Mouse (Mus musculus): ENCODE results near the gene Snx15. TPM values are rescaled to one million over a fixed set of nuclear protein-coding genes. Genes with fewer than 3 reads are reported as not detected.

Snx15 gene
- total RNA-seq, 2 experiments from 2014 or later, result 36.7 to 40.7 TPM

DNA sequence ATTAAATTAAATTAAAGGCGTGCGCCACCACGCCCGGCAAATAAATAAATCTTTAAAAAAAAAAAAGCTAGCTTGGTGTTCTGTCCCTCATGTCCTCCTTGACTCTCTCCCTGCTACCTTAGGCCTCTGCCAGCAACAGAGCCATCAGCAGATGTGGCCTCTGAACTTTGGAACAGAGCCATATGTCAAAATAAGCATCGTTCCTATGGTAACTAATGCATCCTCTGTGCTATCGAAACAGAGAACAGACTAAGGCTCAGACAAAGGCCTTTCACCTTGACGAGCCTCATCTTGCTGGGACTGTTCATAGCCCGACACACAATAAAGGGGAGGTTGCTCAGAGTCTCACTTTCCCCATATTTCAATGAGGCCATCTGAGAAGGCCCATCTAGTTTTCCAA is 4.8 kb downstream of the Snx15 start:
- no peak for DNase-seq (ENCODE audit: extremely low spot score in 1 of 2, low spot score in 1 of 2)

DNA sequence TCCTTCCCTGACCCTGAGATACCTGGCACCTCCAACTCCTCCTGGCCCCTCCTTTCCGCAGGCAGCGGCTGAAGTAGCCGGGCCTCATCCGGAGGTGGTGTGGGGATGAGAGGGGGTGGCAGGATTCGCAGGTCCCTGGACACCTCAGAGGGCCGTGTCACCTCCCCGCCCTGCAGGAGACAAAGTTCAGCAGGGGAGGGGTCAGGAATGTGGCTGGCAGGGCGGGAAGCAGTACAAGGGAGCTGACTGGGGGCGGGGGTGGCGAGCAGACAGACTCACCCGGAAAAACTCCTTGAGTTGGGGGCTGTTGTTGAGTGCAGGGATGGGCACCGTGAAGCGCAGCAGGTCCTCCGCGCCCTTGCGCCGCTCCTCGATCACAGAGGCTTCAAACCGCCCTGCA is 6.3 kb downstream of the Snx15 start:
- no peak for DNase-seq (ENCODE audit: extremely low spot score in 1 of 2, low spot score in 1 of 2)

DNA sequence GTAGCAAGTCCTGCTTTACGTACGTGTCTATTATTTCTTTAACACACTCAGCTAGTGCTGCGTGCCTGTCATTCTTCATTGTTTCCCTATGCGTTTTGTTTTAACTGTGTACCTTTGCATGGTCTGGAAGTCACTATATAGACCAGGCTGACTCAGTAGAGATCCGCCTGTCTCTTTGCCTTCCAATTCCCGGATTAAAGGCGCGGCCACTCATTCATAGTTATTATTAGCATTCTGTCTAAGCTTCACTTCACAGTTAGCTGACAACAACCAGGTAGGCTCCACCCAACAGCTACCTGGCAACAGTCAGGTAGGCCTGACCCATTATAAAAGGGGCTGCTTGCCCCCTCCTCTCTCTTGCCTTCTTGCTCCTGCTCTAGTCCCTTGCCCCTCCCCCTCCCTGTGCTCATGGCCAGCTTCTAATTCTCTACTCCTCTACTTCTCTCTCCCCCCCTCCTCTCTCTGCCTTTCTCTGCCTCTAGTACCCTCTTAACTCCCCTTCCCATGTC is 9.4 kb downstream of the Snx15 start:
- DNase-seq (ENCODE audit: extremely low spot score in 1 of 2, low spot score in 1 of 2), result no peak

DNA sequence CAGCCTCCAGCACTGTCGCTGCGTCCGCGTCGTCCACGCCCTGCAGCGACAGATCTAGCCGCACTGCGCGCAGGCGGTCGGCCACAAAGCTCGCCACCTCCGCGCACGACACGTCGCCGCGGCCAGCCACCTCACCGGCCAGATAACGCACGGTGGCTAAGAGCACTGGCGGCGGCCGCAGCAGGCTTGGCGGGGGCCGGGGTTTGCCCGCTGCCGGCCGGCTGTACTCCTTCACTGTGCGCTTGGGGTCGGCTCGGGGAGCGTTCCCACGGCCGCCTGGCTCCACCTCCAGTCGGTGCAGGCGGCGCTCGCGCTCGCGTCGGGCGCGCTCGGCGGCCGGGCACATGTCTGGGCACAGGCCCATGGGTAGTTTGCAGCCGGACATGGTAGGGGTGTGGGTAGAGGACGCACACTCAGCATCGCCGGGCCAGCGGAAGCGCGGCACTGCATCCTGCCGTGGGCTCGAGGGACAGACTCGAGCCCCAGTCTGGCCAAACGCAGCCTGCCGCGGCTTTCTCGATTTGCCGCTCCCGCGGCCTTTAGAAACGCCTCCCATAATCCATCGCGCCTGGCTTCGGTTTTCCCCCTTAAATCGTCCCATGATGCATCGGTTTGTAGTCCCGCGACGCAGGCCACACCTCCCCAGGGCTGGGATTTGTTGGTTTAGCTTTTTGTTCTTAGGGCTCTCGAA is 10.0 kb downstream of the Snx15 start, which contains the start of gene Sac3d1:
Gene Sac3d1, minus strand, starts transcription at position 665 of the 691 bp plus-strand sequence.
- peak; percentile 79 to 82 for DNase-seq (ENCODE audit: extremely low spot score in 1 of 2, low spot score in 1 of 2)

DNA sequence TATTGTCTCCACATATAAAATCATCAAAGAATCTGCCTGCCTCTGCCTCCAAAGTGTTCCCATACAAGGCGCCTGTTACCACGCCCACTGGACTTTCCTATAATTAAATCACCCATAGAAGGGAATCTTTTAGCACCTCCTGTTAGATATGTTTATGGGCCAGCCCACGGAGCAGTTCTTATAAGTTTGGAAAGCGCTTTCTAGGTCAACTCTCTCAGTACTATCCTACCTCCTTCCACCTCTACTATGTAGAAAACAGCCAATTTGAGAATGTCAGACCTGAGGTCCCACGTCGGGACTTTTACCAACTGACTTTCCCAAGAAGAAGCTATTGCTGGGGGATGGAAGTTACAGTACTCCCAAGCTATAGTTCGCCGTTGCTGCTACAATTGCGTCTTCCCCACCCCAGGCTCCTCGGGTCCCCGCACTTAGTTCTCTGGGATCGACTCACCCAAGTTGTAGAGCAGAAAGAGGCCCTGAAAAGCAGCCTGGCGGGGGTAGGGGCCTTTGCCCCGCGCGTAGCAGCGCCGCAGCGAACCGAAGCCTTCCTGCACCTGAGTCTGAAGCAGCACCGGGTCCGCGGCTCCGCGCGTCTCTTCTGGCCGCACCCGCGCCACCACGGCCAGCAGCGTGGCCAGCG is 10.6 kb downstream of the Snx15 start:
- peak in 1 of 2 experiments; percentile 59 for DNase-seq (ENCODE audit: extremely low spot score in 1 of 2, low spot score in 1 of 2)

DNA sequence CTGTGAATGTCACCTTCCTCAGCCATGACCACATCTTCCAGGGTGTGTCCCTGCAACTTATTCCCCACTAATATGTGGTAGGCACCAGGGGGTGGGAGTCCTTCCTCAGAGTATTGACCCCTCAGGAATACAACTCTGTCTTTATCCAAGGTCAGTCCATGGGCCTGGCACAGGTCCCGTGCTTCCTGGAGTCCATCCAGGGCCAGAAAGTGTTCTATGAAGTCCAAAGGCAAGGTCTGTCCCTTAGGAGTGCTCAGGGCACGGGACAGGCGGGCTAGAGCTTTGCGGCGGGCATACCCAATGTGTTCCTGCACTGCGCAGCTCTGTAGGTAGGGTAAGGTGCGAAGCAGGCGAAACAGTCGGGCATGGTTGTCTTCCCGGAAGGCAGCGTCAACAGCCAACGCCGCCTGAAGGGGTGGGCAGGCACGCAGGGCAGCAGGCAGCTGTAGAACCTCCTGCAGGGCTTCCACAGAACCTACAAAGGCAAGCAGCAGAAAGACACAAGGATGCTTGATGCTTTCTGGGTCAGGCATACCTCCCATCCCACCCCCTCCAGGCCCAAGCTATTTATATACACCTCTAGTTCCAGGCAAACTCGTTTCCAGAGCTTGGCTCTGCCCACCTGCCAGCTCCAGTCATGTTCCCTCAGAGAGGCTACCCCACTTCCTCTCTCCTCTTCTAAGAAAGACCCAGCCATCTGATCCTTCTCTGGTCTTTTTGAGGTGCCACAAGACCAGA is 11.8 kb downstream of the Snx15 start:
- DNase-seq (ENCODE audit: extremely low spot score in 1 of 2, low spot score in 1 of 2), result no peak

DNA sequence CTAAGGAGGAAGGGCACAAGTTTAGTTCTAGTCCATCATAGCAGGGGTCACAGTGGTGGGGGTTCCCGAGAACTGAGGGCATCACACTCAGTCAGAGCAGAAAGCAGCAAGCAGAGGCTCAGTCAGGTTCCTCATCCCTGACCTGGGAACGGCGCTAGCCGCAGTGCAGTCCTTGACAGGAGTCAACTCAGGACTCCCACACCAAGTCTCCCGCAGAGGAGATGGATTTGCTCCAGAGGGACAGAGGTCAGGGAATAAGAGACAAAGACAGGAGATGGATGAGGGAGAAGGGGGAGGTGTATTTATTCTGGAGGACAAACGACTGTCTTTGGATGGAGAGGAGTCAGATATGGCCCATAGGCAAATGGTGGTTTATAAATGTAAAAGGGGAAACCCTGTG is 15.0 kb downstream of the Snx15 start:
- no peak for DNase-seq (ENCODE audit: extremely low spot score in 1 of 2, low spot score in 1 of 2)

DNA sequence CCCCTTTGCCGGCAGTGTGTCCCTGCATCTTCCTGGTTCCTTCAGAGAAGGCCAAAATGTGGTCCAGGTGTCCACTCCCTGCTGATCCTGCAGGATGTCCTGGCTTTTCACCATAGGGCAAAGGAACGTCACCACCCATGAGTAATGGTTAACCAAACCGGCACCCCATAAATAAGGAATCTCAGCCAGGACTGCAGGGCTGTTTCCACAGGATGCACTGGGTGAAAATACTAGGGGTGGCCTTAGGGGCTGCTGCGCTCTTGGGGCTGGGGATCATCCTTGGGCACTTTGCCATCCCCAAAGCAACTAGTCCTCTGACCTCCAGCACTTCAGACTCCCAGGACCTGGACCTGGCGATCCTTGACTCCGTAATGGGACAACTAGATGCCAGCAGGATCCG is 22.5 kb downstream of the Snx15 start, which contains the start of gene Naaladl1:
Gene Naaladl1, plus strand, starts transcription at position 197 of the 400 bp plus-strand sequence.
- no peak for DNase-seq (ENCODE audit: extremely low spot score in 1 of 2, low spot score in 1 of 2)

DNA sequence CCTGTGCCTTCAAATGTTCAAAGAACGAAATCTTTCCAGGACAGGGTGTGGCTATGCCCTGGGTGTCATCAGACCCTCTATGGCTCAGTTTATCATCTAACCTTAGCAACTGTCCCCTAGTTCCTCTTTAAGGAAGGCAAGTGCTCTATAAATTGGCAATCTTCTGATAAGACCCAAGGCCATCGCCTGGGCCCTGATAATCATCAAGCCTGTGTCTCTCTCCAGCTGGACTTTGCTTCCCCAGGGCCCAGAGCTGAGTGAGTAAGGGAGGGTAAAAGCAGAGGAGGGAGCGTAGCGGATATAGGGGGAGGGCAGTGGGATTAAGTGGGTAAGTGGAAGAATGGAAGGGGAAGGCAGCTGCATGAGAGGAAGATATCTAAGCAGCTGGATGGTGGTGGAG is 23.6 kb downstream of the Snx15 start:
- DNase-seq (ENCODE audit: extremely low spot score in 1 of 2, low spot score in 1 of 2), result no peak

DNA sequence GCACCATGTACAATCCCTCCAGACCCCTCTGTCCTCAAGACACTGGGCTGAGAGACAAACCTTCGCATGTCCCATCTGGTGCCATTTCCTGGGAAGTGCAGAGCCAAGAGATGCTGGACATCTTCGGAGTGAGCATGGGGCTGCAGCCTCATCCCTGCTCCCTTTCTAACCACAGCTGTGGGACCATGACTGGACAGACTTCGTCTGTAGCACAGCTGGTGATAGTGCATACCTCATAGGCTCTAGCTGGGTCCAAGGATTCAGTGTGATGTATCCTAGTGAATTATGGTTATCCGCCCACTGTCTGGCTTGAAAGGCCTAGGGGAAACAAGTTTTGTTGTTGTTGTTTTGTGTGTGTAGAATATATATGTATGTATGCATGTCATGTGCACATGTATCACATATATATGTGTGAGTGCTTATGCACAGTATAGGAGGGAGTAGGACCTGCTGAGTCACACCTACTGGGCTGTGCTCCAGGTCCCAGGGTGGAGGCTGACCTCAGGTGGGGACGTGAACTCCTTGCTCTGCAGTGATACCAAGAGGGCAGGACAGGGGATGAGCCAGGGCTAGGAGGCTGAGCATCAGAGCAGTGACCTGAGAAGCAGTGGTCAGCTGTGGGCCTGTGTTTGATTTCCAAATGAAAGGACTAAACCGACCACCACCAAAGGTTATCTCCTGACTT is 25.8 kb downstream of the Snx15 start:
- DNase-seq (ENCODE audit: extremely low spot score in 1 of 2, low spot score in 1 of 2), result no peak

DNA sequence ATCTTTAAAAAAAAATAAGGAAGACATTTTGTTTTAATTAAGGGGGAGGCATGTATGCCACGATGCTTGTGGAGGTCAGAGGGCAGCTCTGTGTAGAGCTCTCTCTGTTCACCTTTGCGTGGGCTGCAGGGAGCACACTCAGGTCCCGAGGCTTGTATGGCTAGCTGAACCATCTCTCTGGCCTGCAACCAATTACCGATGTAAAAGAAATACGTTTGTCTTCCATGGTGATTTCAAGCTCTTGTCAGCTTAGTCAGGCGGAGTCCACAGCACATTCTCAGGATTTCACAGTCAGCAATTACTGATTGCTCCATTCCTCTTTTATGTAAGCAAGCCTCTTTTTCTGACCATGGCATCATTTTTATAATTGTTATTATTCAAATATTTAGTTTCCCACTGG is 26.9 kb downstream of the Snx15 start:
- DNase-seq (ENCODE audit: extremely low spot score in 1 of 2, low spot score in 1 of 2), result no peak

DNA sequence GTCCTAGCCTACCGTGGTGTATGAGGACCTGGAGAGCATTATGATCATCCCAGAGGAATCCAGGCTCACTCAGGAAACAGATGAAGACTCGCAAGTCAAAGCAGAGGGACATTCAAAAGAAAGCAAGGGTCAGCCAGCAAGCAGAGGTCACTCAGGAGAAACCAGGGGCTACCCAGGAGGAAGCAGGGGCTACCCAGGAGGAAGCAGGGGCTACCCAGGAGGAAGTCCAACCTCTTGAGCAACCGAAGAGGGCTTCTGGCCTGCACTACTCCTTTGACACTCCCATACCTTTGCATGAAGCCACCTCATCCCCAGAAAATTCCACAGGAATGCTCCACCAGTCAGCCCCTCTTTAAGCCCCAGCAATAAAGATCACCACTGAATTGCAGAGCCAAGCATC is 30.3 kb downstream of the Snx15 start:
- no peak for DNase-seq (ENCODE audit: extremely low spot score in 1 of 2, low spot score in 1 of 2)

DNA sequence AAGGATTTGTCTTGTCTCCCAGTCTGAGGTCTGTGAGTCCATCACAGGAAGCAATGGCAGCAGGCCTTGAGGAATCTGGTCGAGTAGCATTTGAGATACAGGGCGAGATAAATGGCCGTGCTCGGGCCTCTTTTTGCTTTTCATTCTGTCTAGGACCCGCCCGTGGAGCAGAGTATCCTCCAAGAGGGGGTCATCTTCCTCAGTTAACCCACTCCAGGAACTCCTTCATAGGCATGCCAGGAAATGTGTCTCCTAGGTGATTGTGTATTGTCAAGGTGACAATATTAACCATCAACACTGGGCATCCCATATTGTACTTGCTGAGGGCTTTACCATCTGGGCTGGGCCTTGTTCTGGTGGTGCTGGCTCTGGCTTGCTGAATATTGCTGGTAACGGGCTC is 34.0 kb downstream of the Snx15 start, which contains the start of gene AC131692.1:
Gene AC131692.1, plus strand, starts transcription at position 301 of the 400 bp plus-strand sequence.
- DNase-seq (ENCODE audit: extremely low spot score in 1 of 2, low spot score in 1 of 2), result no peak

DNA sequence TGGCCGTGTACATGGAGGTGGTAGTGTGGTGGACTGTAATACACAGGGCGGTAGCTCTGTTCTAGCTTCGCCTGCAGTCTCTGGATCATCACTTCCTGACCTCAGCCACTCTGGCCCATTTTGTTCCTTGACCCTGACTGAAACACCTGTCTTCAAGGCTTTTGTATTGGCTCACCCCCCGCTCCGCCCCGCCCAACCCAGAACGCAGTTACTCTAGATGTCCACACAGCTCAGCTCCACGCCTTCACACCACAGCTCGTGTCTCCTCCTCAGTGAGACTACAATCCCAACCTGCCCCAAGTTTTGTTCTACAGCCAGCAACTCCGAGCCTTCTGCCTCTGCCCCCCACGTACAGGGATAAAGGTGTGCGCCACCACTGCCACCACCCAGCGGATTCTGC is 39.3 kb downstream of the Snx15 start:
- DNase-seq (ENCODE audit: extremely low spot score in 1 of 2, low spot score in 1 of 2), result no peak

DNA sequence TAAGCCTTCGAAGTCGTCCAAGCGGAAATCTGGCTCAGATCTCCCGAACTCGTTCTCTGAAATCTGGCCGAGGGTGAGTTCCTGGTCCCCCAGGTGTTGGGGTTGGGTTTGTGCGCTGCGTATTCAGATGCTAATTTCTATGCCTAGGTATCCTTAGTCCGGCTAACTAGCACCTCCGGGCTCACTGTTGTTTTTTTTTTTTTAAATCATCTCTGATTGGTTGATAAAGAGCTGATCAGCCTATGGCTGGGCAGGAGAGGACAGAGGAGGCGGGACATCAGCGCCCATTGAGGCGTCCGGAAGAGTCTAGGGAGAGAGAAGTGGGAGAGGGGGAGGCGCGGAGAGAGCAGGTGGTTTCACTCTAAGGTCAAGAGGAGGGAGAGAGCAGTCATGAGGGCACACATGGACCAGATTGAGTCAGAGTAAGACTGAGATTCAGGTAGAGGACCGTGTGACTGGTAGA is 42.7 kb downstream of the Snx15 start:
- no peak for DNase-seq (ENCODE audit: extremely low spot score in 1 of 2, low spot score in 1 of 2)

DNA sequence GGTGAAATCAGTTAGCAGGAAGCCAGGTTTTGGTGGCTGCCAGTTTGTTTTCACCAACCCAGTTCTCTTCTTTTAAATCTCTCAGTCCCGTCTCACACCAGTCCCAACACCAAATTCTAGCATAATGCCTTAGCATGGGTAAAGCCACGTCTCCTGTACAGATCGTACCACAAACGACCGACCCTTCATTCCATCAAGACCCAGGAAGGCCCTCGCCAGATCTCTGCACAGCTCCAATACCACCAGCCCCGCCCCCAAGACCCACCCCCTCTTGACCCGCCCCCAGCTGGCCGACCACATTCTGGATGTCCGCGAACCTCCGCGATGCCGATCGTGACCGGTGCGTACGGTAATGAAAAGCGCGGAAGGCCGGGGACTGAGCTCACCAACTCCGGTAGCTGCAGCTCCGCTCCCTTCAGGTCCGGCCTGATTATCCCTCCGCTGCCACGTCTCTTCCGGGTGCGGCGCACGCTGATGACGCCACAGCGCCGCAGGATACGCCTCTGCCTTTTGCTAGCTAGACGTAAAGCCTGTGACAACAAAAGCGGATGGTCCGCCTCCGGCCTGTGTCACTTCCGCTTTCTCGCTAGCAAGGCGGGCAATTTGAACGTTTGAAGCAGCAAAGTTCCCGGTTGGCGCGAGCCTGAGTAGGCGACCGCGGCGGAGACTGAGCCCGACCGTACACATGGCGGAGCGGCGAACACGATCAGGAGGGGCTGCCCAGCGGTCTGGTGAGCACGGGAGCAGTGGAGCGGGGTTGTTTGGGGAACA is 43.4 kb downstream of the Snx15 start, which contains the start of the genes Zfpl1 and Cdca5:
Gene Zfpl1, minus strand, starts transcription at position 479 of the 771 bp plus-strand sequence.
Gene Cdca5, plus strand, starts transcription at position 506 of the 771 bp plus-strand sequence.
- peak; percentile 90 to 92 for DNase-seq (ENCODE audit: extremely low spot score in 1 of 2, low spot score in 1 of 2)

DNA sequence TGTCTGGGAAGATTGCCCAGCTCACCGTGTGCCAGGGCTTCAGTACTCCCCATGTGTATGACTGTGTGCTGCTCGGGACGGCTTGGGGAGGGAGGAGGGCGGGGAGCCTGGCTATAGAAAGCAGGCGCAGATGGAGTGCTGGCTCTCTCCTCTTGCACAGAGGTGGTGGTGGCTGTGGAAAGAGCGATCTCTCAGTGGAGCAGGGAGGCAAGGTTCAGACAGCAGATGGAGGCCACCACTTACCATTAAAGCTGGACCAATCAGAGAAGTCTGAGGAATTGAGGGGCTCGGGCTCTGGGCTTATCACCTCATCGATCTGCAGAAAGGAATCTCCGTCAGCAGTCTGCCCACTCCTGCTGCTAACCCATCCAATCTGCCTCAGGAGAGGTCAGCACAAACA is 45.9 kb downstream of the Snx15 start, which contains the start of gene Gm28374:
Gene Gm28374, minus strand, starts transcription at position 101 of the 400 bp plus-strand sequence.
- no peak for DNase-seq (ENCODE audit: extremely low spot score in 1 of 2, low spot score in 1 of 2)

DNA sequence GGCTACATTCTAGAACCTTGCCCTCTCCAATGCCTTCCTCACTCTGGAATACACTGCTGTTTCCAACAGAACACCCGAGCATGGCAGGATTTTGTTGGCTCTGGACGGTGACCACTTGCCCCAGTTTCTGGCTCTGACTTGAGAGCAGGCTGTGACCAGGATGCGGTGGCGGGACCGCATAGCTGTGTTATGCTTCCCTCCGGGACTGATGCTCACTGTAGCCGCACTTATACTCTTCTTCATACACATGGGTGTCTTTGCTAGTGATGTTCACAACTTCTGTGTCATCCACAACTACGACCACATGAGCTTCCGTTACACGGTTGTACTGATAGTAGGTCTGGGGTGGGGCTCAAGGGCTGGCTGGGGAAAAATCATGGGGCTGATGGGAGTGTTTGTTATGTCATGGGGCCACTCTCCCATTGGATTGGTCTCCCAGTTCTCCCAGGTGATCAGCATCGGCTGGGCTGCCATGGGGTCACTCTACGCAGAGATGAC is 48.1 kb downstream of the Snx15 start, which contains the start of gene Tmem262:
Gene Tmem262, plus strand, starts transcription at position 51 of the 498 bp plus-strand sequence.
- DNase-seq (ENCODE audit: extremely low spot score in 1 of 2, low spot score in 1 of 2), result no peak
